Mouse (Mus musculus): ENCODE results near the gene Akap6. TPM values are rescaled to one million over a fixed set of nuclear protein-coding genes. Genes with fewer than 3 reads are reported as not detected.
"Not testable (repeated sequence)": the region's sequence is repeated elsewhere in the genome, so short reads cannot be mapped to it uniquely, and the experiment has no call there.

Akap6 gene
- total RNA-seq, 2 experiments from 2014 or later: 8.4 to 9.2 TPM

GRCm38 (mm10) chr12:52711382-52711781, 12.2 kb downstream of the Akap6 start:
- no peak for DNase-seq (ENCODE audit: low spot score in 2 of 2)

- DNase-seq (ENCODE audit: low spot score in 2 of 2): no peak
Measured at GRCm38 (mm10) chr12:52711857-52712640, 12.9 kb downstream of the Akap6 start.

GRCm38 (mm10) chr12:52718392-52718791, 19.2 kb downstream of the Akap6 start:
- DNase-seq (ENCODE audit: low spot score in 2 of 2): no peak

GRCm38 (mm10) chr12:52719232-52719631, 20.0 kb downstream of the Akap6 start:
- no peak for DNase-seq (ENCODE audit: low spot score in 2 of 2)

DNA sequence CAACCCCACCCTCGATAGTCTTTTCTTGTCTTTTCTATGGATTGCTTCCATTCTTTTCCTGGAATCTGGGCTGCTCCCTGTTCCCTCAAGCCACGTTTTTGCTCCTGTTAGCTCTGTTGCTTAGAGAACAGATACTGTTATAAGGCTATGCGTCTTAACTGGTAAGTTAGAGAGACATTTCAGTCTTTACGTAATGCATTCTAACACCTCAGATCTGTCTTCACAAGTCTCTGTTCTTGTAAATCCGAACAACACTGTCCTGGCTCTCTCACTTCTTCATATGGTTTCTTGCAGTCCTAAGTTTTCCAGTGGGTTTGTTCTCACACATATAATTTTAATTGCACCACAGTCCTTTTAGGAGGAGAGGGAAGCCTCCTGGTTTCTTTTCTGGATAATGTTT, 20.5 kb downstream of the Akap6 start:
- DNase-seq (ENCODE audit: low spot score in 2 of 2): no peak

GRCm38 (mm10) chr12:52724039-52724615, 24.9 kb downstream of the Akap6 start:
- DNase-seq (ENCODE audit: low spot score in 2 of 2): not testable (repeated sequence)

GRCm38 (mm10) chr12:52726434-52727231, 27.4 kb downstream of the Akap6 start:
- DNase-seq (ENCODE audit: low spot score in 2 of 2): no peak

- DNase-seq (ENCODE audit: low spot score in 2 of 2): no peak
Measured at GRCm38 (mm10) chr12:52729396-52729795, 30.2 kb downstream of the Akap6 start.

DNA sequence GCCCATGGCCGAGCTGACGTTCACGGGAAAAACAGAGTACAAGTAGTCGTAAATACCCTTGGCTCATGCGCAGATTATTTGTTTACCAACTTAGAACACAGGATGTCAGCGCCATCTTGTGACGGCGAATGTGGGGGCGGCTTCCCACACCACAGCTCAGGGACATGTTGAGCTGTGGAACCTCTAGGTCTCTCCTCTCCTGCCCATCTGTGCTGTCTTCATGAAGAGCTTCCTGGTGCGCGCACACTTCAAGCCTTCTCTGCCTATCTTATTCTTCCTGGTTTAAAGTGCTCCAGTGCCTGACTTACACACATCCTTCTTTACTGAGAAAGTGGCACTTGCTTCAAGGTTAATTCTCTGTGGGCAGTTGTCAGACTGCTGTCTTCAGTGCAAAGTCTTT, 36.0 kb downstream of the Akap6 start:
- DNase-seq (ENCODE audit: low spot score in 2 of 2): not testable (repeated sequence)

DNA sequence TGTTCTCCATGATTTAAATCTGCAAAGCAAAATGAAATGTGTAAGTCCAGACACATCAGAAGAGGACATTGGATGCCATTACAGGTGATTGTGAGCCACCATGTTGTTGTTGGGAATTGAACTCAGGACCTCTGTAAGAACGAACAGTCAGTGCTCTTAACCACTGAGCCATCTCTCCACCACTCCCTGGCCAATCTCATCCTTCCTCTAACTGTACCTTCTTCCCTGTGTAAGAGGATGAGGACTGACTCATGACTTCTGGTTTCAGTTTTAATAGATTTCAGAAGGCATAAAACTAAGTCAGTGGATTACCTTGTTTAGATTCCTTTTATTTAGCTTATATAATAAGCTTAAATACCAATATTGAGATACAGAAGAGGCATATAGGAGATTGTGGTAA, 38.0 kb downstream of the Akap6 start:
- DNase-seq (ENCODE audit: low spot score in 2 of 2): no peak

DNA sequence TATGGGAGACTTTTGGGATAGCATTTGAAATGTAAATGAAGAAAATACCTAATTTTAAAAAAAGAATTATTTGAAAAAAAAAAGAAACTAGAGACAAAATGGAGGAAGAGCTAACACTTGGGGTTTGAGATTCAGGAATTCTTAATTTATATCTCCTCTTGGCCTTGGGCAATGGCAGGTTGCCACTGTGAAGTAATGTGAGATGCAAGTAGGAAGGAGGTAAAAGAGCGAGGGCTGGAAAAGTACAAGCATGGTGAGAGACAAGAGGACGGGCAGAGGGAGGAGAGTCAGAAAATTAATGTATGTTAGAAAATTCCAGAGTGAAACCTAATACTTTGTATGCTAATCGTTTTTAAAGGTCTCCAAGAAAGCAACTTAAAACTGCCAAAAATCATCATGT, 40.1 kb downstream of the Akap6 start:
- no peak for DNase-seq (ENCODE audit: low spot score in 2 of 2)

DNA sequence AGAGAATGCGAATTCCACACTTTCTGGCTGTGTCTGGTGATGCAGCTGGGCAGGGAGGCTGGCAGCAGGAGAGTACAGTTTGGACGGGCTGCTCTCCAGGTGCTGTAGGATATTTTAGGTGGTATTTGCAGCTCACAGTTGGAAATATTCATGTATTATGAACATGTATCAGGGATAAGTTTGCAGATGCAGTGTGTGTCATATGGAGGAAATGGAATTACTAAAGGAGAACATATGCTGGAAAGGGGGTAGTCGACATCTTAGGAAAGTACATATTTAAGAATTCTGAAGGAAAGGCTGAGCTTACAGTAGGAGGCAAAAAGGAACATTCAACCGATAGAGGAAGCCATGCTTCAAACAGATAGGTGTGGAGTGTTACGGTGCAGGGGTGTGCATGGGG, 42.6 kb downstream of the Akap6 start:
- no peak for DNase-seq (ENCODE audit: low spot score in 2 of 2)

DNA sequence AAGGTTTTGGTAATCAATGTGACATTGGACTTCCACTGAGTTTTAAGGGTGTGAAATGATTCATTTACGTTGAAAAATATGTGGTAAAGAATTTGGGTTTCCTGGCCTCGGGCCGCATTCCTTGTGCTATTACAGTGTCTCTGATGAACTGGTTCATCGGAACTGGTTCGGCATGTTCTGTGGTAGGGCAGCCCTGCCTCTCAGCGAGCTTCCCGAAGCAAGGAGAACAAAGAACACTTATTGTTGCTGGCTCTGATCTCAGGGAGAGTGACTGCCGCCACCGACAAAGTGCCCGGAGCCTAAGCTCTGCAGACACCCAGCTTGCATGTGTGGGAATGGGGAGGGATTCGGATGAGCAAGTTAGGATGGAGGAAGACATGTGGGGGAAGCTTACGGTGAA, 50.8 kb downstream of the Akap6 start:
- no peak for DNase-seq (ENCODE audit: low spot score in 2 of 2)

- no peak for DNase-seq (ENCODE audit: low spot score in 2 of 2)
Measured at GRCm38 (mm10) chr12:52755649-52756048, 56.5 kb downstream of the Akap6 start.

GRCm38 (mm10) chr12:52757881-52758280, 58.7 kb downstream of the Akap6 start:
- no peak for DNase-seq (ENCODE audit: low spot score in 2 of 2)

DNA sequence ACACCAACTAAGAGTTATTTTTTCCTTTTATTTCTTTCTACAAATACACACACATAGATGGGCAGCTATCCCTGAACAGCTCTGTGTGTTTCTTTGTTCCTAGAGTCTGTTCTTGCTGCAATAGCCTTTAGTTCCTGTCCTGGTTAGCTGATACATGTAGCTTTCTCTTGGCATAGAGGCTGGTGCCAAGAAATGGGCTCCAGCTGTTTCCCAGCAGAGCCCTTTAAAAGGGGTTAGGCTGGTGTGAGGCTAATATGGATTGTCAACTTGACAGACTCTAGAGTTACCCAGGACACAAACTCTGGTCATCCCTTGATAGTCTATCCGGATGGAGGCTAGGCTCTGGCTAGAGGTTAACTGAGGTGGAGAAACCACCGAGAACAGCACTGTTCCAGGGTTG, 64.9 kb downstream of the Akap6 start:
- no peak for DNase-seq (ENCODE audit: low spot score in 2 of 2)

DNA sequence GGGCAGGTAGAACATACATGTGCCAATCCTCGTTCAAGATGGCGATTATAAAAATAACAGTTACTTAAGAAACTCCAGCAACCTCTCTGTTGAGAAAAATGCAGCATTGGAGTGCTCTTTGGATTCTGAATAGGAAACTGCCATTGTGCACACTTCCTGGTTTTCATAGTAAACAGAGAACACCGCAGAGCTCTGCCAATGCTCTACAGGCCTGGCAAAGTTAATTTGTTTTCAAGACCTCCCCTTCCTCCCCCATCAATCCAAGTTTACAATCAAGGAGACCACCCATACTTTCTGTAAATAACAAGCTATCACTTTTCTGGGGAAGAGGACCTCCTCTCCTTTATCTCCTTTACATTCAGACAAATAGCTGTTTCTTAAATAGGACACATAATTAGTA, 65.6 kb downstream of the Akap6 start:
- no peak for DNase-seq (ENCODE audit: low spot score in 2 of 2)

GRCm38 (mm10) chr12:52769561-52769960, 70.4 kb downstream of the Akap6 start:
- DNase-seq (ENCODE audit: low spot score in 2 of 2): no peak

- DNase-seq (ENCODE audit: low spot score in 2 of 2): no peak
Measured at GRCm38 (mm10) chr12:52771931-52772330, 72.7 kb downstream of the Akap6 start.

DNA sequence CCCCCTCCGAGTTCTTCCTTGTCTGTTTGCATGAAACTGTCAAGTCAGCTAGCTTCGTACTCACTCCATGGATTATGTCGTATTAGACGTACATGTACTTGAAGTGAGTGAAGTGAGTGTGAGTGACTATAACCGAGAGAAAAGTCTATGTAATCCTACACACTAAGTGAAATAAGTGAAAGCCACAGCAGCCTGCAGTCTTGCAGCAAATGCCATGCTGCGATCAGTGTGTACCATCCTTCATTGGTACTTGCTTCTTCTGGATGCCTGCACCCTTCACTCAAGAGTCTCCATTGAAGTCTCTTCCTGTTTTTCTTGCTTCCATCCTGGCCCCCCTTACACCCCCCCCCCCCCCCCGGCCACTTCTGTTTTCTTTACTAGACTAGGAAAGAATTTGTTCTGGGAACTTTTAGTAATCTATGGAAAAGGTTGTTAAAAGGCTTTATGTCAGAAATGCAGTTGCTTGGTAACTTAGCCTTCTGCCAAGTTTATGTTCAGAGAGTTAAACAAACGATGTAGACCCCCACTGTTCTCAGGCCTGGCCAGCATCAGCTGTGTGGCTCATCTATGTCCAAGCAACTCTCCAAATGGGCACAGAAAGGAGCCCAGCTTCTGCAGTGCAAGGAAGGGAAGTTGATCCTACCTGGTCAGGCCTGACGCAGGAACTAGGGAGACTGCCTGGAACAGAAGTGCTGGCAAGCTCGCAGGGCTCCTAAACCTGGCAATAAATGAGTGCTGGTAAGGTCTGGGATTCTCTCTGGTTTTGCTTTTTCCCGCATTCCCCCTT, 73.5 kb downstream of the Akap6 start:
- no peak for DNase-seq (ENCODE audit: low spot score in 2 of 2)

GRCm38 (mm10) chr12:52773847-52774246, 74.7 kb downstream of the Akap6 start:
- DNase-seq (ENCODE audit: low spot score in 2 of 2): no peak

All from adrenal gland, postnatal 4 days (tissue).